Mouse (Mus musculus) neural tube, embryonic 11.5 days (tissue): Measurements from ENCODE around the gene Dnah17. TPM values are rescaled to one million over a fixed set of nuclear protein-coding genes. Genes with fewer than 3 reads are reported as not detected.

Experiments
- ATAC-seq: fragments of 200-750 bp; cut with Nextera tagmentation; 2 replicates; pipeline ENCODE4 v1.8.0; 2017; ENCODE audit warnings: moderate number of reproducible peaks, mild to moderate bottlenecking, moderate TSS enrichment, moderate library complexity; ENCODE audit not compliant: insufficient read depth, low FRiP score, low TSS enrichment
- DNase-seq: peaks from one replicate; pipeline ENCODE4 v3.0.0-alpha.2; 2015; ENCODE audit warnings: low spot score
- H3K27ac ChIP-seq: fragments of 300-500 bp; sonication (generic); 2 replicates; pipeline ENCODE4 v1.5.1; 2014; ENCODE audit warnings: low read depth, mild to moderate bottlenecking, low read length
- H3K27me3 ChIP-seq: fragments of 300-500 bp; sonication (generic); 2 replicates; pipeline ENCODE4 v1.6.1; 2014; ENCODE audit warnings: mild to moderate bottlenecking, low read length, mixed read lengths; ENCODE audit not compliant: control insufficient read depth, insufficient read depth
- H3K36me3 ChIP-seq: fragments of 300-500 bp; sonication (generic); 2 replicates; pipeline ENCODE4 v1.6.1; 2014; ENCODE audit warnings: mild to moderate bottlenecking, low read length, moderate library complexity, mixed read lengths; ENCODE audit not compliant: control insufficient read depth, insufficient read depth
- H3K4me1 ChIP-seq: fragments of 300-500 bp; sonication (generic); 2 replicates; pipeline ENCODE4 v1.6.1; 2014; ENCODE audit warnings: low read length, mixed read lengths; ENCODE audit not compliant: control insufficient read depth, insufficient read depth
- H3K4me2 ChIP-seq: fragments of 300-500 bp; sonication (generic); 2 replicates; pipeline ENCODE4 v1.6.1; 2014; ENCODE audit warnings: low read depth, mild to moderate bottlenecking, moderate library complexity
- H3K4me3 ChIP-seq: fragments of 300-500 bp; sonication (generic); 2 replicates; pipeline ENCODE4 v1.5.1; 2014; ENCODE audit warnings: low read depth, low read length
- H3K9ac ChIP-seq: fragments of 300-500 bp; sonication (generic); 2 replicates; pipeline ENCODE4 v1.6.1; 2014; ENCODE audit warnings: mild to moderate bottlenecking, low read length
- H3K9me3 ChIP-seq: fragments of 300-500 bp; sonication (generic); 2 replicates; pipeline ENCODE4 v1.6.1; 2016; ENCODE audit warnings: low read length; ENCODE audit not compliant: control insufficient read depth
- WGBS: fragments of 180-500 bp; shearing (Covaris S2); extraction: QIAGEN DNeasy Blood & Tissue Kit; methylation state at CpG from one replicate; pipeline ENCODE4 v1.1.7; 2014; 5-methylcytosine and 5-hydroxymethylcytosine counted together
- polyA plus RNA-seq: library from polyadenylated mRNA; unstranded; fragments of >200 nt; fragmentation: Nextera tagmentation; extraction: Ambion mirVana; gene quantifications from 2 replicates; pipeline ENCODE4 v1.2.1, GENCODE M21; 2014

The Dnah17 gene
- polyA plus RNA-seq: 0.13 and 0.23 TPM in 2 replicates

DNA sequence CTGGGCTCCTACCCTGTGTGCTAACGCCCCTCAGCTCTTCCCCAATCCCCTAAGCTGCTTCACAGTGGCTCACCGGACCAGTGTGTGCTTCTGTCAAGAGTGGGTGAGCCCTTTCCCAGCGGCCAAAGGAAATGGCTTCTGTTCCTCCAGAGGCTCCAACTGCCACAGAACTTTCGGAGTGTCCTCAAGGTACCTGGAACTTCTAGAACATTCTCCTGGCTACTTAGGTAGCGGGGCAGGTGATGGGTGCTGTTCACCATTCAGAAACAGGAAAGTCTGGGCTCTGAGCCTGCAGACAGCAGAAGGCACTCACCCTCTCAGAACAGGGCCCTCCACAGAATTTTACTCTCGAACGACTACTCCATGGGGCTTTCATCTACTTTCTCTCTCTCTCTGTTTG lies at the start of gene Dnah17:
Gene Dnah17 (minus strand): TSS at position 101 of the 400 bp plus-strand sequence.
- Histone ChIP-seq H3K36me3 (no peaks in the 10 kb centered on the region), H3K4me1 (0 out of 2 replicates have a peak, but pooled peaks cover 3% of the 10 kb centered on the region), H3K9me3 (no peaks in the 10 kb centered on the region), H3K9ac (no peak within 1 kb of the TSS), H3K27me3 (no peaks in the 10 kb centered on the region), H3K4me2 (no peak within 1 kb of the TSS), H3K27ac (no peak within 1 kb of the TSS), H3K4me3 (no peak within 1 kb of the TSS)
- WGBS: 91% methylated on average over 7 of the region's 7 CpGs
- ATAC-seq: no peak
- DNase-seq: no peak

DNA sequence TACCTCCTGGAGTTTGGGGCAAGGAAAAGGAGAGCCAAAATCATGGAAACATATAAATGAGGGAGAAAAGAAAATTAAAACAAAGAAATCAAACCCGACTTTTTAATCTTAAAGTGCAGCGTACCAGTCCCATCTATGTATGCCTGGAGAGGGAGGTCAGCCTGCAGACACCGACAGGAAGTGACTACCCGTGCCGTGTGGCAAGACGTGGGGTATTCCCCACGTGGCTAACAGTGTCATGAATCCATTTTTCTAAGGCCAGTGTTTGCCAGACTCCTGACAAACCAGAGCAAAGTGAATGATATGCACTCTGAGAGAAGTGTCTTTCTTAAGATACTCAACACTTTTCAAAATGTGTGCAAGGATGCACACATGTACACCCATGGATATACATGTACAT lies 49.8 kb upstream of the Dnah17 start:
- H3K4me3 ChIP-seq: no peak overlapping the region
- no peaks in the 10 kb centered on the region for H3K4me1 ChIP-seq
- no peak overlapping the region for H3K4me2 ChIP-seq
- no peak for DNase-seq
- H3K9me3 ChIP-seq: no peaks in the 10 kb centered on the region
- H3K36me3 ChIP-seq: peaks cover 7% of the 10 kb centered on the region
- no peak overlapping the region for H3K9ac ChIP-seq
- no peak for ATAC-seq
- no peaks in the 10 kb centered on the region for H3K27me3 ChIP-seq
- WGBS: 86% methylated on average over 7 of the region's 7 CpGs
- H3K27ac ChIP-seq: no peak overlapping the region

DNA sequence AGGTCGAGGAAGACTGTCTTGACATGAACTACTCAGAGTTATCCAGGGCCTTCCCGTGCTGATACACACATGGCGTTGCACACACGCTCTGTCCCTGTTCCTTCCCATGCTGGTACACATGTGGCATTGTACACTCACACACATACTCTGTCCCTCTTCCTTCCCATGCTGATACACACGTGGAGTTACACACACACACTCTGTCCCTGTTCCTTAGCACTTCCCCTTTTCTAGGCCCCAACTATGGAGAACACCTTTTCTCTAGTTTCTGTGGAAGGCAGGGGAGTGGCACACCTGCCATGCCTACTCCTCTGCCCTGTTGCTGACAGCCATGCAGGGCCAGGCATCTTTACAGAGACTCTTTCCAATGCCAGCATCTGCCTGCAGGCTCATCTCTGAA lies 47.8 kb upstream of the Dnah17 start:
- no peak overlapping the region for H3K4me3 ChIP-seq
- no peak overlapping the region for H3K4me2 ChIP-seq
- no peak for DNase-seq
- peaks cover 9% of the 10 kb centered on the region for H3K36me3 ChIP-seq
- no peak overlapping the region for H3K9ac ChIP-seq
- no peaks in the 10 kb centered on the region for H3K4me1 ChIP-seq
- no peaks in the 10 kb centered on the region for H3K27me3 ChIP-seq
- H3K27ac ChIP-seq: no peak overlapping the region
- WGBS: 84% methylated on average over 5 of the region's 5 CpGs
- no peaks in the 10 kb centered on the region for H3K9me3 ChIP-seq
- no peak for ATAC-seq

DNA sequence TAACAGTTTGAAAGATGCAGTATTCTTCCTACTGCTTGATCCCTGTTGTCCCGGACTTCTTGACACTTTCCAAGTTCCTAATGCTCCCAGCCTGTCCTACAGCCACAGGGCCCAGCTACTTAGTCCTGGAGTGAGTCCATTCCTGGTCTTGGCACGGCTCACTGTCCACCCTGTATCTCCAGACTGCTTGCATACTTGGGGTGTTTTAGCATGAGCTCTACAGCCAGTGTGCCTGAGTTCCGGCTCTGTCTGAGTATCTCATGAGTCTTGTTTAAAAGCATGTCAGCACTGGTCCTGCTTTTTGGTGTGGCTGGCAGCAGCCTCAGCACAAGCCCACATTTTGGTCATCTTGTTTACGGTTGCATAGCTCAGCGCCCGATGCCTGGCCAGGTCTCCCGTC lies 44.3 kb upstream of the Dnah17 start:
- WGBS: 85% methylated on average over 7 of the region's 7 CpGs
- Histone ChIP-seq H3K9ac (no peak overlapping the region), H3K36me3 (peaks cover 4% of the 10 kb centered on the region), H3K9me3 (no peaks in the 10 kb centered on the region), H3K27me3 (no peaks in the 10 kb centered on the region), H3K27ac (no peak overlapping the region), H3K4me1 (no peaks in the 10 kb centered on the region), H3K4me3 (no peak overlapping the region), H3K4me2 (no peak overlapping the region)
- ATAC-seq (no peak), DNase-seq (no peak)

DNA sequence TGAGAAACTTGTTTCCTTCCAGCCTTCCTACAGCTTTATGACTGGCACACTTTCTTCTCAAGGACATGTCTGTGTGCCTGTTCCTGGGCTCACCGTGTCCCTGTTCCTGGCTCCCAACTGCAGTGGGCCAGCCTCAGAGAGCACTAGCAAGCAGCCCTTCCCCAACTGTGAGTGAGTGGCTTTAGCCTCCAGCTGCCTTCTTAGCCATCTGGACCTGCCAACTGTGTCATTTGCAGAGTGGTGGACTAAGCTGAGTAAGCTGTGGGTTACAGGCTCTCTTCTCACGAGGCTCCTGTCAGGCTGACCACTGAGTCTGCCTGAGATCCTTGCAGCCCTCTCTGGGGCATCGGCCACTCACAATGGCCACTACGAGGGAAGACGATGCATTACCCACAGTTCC lies 42.3 kb upstream of the Dnah17 start:
- Histone ChIP-seq H3K4me2 (no peak overlapping the region), H3K9ac (no peak overlapping the region), H3K36me3 (peaks cover 7% of the 10 kb centered on the region), H3K9me3 (no peaks in the 10 kb centered on the region), H3K27me3 (no peaks in the 10 kb centered on the region), H3K27ac (no peak overlapping the region), H3K4me1 (no peaks in the 10 kb centered on the region), H3K4me3 (no peak overlapping the region)
- ATAC-seq (no peak), DNase-seq (no peak)
- 86% methylated on average over 5 of the region's 5 CpGs for WGBS

DNA sequence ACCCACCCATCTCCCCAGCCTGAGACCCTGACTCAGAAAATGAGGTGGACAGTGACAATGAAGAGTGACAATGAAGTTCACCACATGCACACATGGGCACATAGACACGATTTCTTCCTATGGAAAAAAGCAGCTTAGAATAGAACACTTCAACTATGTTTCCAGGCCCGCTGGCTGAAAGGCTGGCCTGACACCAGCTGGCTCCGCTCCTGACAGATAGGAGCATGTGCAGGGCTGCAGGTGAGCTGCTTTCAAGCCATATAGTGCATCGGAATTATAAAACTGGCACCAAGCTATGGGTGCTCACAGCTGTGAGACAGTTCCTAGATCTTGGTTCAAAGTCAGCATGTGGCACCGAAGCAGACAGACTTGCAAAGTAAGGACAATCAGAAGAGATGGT lies 39.9 kb upstream of the Dnah17 start:
- WGBS: 93% methylated on average over 5 of the region's 5 CpGs
- H3K36me3 ChIP-seq: peaks cover 4% of the 10 kb centered on the region

DNA sequence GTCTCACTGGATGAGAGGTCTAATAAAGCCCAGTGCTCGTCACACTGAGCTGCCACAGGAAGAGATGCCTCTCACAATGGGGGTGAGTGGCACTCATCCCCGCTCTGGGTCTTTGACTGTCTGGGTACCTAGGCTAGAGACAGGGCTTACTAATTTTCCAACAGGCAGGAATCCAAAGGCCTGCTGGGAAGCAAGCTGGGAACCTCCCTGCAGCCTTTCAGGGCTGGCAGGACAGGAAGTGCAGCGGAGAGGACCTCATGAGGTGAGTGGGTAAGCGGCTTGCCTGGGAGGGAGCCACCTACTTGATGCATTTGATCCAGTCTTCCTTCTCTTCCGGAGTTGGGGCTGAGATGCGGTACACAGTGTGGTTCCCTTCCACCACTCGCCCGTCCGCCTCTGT lies 38.3 kb upstream of the Dnah17 start:
- Histone ChIP-seq H3K27me3 (no peaks in the 10 kb centered on the region), H3K4me1 (no peaks in the 10 kb centered on the region), H3K4me2 (no peak overlapping the region), H3K9ac (no peak overlapping the region), H3K27ac (no peak overlapping the region), H3K36me3 (peaks cover 2% of the 10 kb centered on the region; the same call in 1 of the 2 replicates), H3K4me3 (no peak overlapping the region), H3K9me3 (no peaks in the 10 kb centered on the region)
- ATAC-seq (no peak), DNase-seq (no peak)
- WGBS: 64% methylated on average over 9 of the region's 9 CpGs

More for the DNA sequence above, 39.9 kb upstream of the Dnah17 start:
- DNase-seq (no peak), ATAC-seq (no peak)
- H3K27me3 ChIP-seq: no peaks in the 10 kb centered on the region
- no peaks in the 10 kb centered on the region for H3K9me3 ChIP-seq
- no peak overlapping the region for H3K9ac ChIP-seq
- no peak overlapping the region for H3K27ac ChIP-seq
- H3K4me1 ChIP-seq: no peaks in the 10 kb centered on the region
- no peak overlapping the region for H3K4me2 ChIP-seq
- H3K4me3 ChIP-seq: no peak overlapping the region

DNA sequence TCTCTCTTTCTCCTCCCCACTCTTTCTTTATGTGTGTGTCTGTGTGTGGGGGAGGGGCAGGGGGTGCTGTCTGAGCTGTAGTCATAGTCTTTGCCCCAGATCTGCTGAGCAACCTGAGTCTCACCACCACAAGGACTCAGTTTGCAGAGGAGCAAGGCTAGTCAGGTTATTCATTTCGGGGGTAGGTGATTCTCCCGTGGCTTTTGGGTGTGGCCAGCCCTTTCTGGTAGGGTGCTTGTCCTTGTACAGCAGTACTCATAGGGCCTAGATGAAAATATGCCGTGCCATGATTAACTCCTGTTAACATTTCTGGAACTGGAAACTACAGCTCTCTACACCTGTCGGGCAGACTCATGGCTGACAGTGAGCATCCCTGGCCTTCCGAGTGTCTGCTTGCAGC lies 36.2 kb upstream of the Dnah17 start:
- Histone ChIP-seq H3K4me1 (no peaks in the 10 kb centered on the region), H3K36me3 (peaks cover 2% of the 10 kb centered on the region; the same call in 1 of the 2 replicates), H3K27ac (no peak overlapping the region), H3K9me3 (no peaks in the 10 kb centered on the region), H3K4me2 (no peak overlapping the region), H3K4me3 (no peak overlapping the region), H3K27me3 (no peaks in the 10 kb centered on the region), H3K9ac (no peak overlapping the region)
- WGBS: 89% methylated on average over 5 of the region's 5 CpGs
- ATAC-seq (no peak), DNase-seq (no peak)

DNA sequence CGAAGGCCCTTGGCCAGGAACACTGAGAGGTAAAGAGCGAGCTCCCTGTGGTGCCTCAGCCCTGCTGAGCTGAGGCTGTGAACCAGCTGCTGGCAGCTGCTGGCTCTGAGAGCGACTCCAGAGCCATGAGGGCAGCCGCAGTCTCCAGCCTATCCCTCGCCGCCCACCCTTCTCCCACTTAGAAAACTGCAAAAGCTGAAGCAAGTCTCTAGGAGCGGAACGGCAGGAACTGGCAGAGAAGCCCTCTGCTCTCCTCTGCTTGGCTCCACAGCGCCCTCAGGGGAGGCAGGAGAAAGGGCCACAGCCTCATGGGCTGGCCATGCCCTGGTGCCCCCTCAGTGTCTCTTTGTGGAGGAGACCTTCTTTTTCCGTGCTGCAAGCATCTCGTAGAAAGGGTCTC lies 35.2 kb upstream of the Dnah17 start:
- Histone ChIP-seq H3K9me3 (no peaks in the 10 kb centered on the region), H3K27me3 (no peaks in the 10 kb centered on the region), H3K4me1 (no peaks in the 10 kb centered on the region), H3K4me2 (no peak overlapping the region), H3K27ac (no peak overlapping the region), H3K36me3 (peaks cover 2% of the 10 kb centered on the region; the same call in 1 of the 2 replicates), H3K9ac (0 out of 2 replicates have a peak overlapping the region, but pooled peaks have one; percentile 16), H3K4me3 (no peak overlapping the region)
- DNase-seq (peak; percentile 15), ATAC-seq (no peak)
- 44% methylated on average over 11 of the region's 11 CpGs for WGBS
